Mouse (Mus musculus) midbrain, postnatal 0 days (tissue): ENCODE measurements around the gene Sh2d5. TPM values are rescaled to one million over a fixed set of nuclear protein-coding genes. Genes with fewer than 3 reads are reported as not detected.

Source experiments
- ATAC-seq: fragments of 200-750 bp; cut with Nextera tagmentation; 2 replicates; pipeline ENCODE4 v1.8.0; 2017; ENCODE audit warnings: moderate number of reproducible peaks, mild to moderate bottlenecking, moderate TSS enrichment, moderate library complexity; ENCODE audit not compliant: low FRiP score
- DNase-seq: peaks from one replicate; pipeline ENCODE4 v3.0.0-alpha.2; 2015; ENCODE audit warnings: low spot score
- H3K27ac ChIP-seq: fragments of 300-500 bp; sonication (generic); 2 replicates; pipeline ENCODE4 v1.5.1; 2014; ENCODE audit warnings: low read depth, mild to moderate bottlenecking, low read length, mixed read lengths
- H3K27me3 ChIP-seq: fragments of 300-500 bp; sonication (generic); 2 replicates; pipeline ENCODE4 v1.6.1; 2014; ENCODE audit warnings: low read length, control low read depth, mixed read lengths; ENCODE audit not compliant: insufficient read depth
- H3K36me3 ChIP-seq: fragments of 300-500 bp; sonication (generic); 2 replicates; pipeline ENCODE4 v1.6.1; 2014; ENCODE audit warnings: low read length, control low read depth, mixed read lengths; ENCODE audit not compliant: insufficient read depth
- H3K4me1 ChIP-seq: fragments of 300-500 bp; sonication (generic); 2 replicates; pipeline ENCODE4 v1.6.1; 2014; ENCODE audit warnings: mild to moderate bottlenecking, control low read depth, antibody characterized with exemption, low read length, mixed read lengths; ENCODE audit not compliant: insufficient read depth
- H3K4me2 ChIP-seq: fragments of 300-500 bp; sonication (generic); 2 replicates; pipeline ENCODE4 v1.6.1; 2014; ENCODE audit warnings: low read depth, mild to moderate bottlenecking, low read length, mixed read lengths; ENCODE audit not compliant: poor library complexity, severe bottlenecking
- H3K4me3 ChIP-seq: fragments of 300-500 bp; sonication (generic); 2 replicates; pipeline ENCODE4 v1.5.1; 2014; ENCODE audit warnings: low read depth, mild to moderate bottlenecking, low read length, moderate library complexity
- H3K9ac ChIP-seq: fragments of 300-500 bp; sonication (generic); replicated peaks from 2 replicates; pipeline ENCODE4 v1.6.1; 2014; ENCODE audit warnings: mild to moderate bottlenecking, low read length, moderate library complexity, mixed read lengths; ENCODE audit not compliant: poor library complexity, severe bottlenecking
- H3K9me3 ChIP-seq: fragments of 300-500 bp; sonication (generic); 2 replicates; pipeline ENCODE4 v1.6.1; 2016; ENCODE audit warnings: low read length, control low read depth
- CTCF ChIP-seq: IDR thresholded peaks from 2 replicates; pipeline ENCODE4 v1.5.1; 2016; ENCODE audit warnings: antibody characterized with exemption, mild to moderate bottlenecking
- WGBS: fragments of 180-500 bp; shearing (Covaris S2); extraction: QIAGEN DNeasy Blood & Tissue Kit; methylation state at CpG from one replicate; pipeline ENCODE4 v1.1.7; 2014; 5-methylcytosine and 5-hydroxymethylcytosine counted together
- polyA plus RNA-seq: library from polyadenylated mRNA; unstranded; fragments of >200 nt; fragmentation: Nextera tagmentation; extraction: Ambion mirVana; gene quantifications from 2 replicates; pipeline ENCODE4 v1.2.1, GENCODE M21; 2015
- total RNA-seq: library from RNA; depleted of rRNA; stranded (reverse); fragments of >200 nt; gene quantifications from 2 replicates; pipeline ENCODE4 v1.2.3, GENCODE M21; 2014

Sh2d5 gene
- total and polyA plus RNA-seq, 2 experiments from 2014 or later, result 19.2 to 29.8 TPM

DNA sequence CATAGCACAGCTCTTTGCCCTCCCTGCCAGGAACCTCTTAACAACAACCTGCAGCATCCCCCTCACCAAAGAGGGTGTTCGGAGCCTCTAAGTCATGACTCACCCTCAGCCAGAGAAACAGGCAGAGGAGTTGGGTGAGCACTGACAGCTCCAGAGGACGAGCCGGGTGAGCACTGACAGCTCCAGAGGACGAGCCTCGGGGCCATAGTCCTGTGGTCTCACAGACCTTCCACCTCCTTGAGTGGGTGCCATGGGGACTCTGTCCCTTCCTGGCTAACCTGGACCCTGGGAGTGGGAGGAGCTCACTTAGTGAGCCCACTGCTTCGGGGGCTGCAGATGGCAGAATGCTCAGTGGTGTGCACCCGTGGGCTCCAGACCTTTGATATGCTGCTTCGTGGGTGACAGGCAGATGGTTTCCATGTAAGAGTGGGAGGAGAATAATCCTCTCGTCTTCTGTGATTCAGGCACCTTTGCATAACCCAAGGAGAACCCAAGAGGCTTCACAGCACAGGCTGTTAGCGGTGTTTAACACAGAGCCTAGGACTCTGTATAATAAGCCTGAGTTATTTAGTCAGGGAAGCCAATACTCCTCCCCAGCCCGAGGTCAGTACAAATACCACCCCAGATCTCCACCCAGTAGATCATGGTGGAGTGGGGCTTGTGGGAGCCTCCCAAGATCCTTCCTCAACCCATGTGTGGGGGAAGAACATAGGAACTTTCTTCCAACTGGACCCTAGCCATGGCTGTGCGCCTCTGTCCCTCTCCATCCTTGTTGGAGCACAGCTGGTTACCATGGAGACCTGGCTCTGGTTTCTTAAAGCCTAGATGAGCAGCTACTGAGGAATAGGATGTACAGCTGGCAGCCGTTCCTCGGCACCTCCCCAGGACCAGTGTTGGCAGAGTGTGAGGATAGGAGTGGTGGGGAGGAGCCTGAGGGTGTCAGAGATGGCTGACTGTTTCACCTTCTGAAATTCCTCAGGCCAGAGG, 22.1 kb downstream of the Sh2d5 start:
- ATAC-seq (no peak), DNase-seq (peak; percentile 71)
- H3K4me2 ChIP-seq, result no peak overlapping the region
- no peak overlapping the region for H3K27ac ChIP-seq
- no peaks in the 10 kb centered on the region for H3K27me3 ChIP-seq
- TF ChIP-seq CTCF, result no peak
- no peak overlapping the region for H3K4me3 ChIP-seq
- H3K4me1 ChIP-seq, result no peaks in the 10 kb centered on the region
- no peaks in the 10 kb centered on the region for H3K9me3 ChIP-seq
- no peak overlapping the region for H3K9ac ChIP-seq
- WGBS, result 59% methylated on average over 14 of the region's 14 CpGs
- no peaks in the 10 kb centered on the region for H3K36me3 ChIP-seq

DNA sequence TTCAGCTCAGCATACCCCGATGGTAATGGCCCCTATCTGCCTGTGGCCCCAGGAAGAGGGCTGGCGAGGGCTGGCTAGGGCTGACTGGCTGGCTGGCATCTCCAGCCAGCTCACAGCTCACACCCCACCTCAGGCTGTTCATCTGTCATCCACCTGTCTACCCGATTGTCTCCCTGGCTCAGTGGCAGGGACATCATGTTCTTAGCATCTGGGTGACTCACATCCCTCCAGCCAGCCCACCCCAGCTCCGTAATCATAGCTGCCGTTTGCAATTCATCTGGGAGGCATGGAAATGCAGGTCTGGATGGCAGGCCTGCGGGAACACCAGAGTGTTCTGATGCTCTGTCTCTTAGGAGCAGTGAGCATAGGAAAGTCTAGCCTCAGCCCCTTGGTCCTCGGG, 28.1 kb downstream of the Sh2d5 start:
- no peaks in the 10 kb centered on the region for H3K27me3 ChIP-seq
- ATAC-seq (no peak), DNase-seq (no peak)
- no peak for TF ChIP-seq CTCF
- WGBS, result 75% methylated on average over 7 of the region's 7 CpGs
- no peaks in the 10 kb centered on the region for H3K4me1 ChIP-seq
- no peak overlapping the region for H3K27ac ChIP-seq
- H3K4me2 ChIP-seq, result no peak overlapping the region
- no peak overlapping the region for H3K9ac ChIP-seq
- H3K9me3 ChIP-seq, result no peaks in the 10 kb centered on the region
- H3K36me3 ChIP-seq, result no peaks in the 10 kb centered on the region
- H3K4me3 ChIP-seq, result no peak overlapping the region

DNA sequence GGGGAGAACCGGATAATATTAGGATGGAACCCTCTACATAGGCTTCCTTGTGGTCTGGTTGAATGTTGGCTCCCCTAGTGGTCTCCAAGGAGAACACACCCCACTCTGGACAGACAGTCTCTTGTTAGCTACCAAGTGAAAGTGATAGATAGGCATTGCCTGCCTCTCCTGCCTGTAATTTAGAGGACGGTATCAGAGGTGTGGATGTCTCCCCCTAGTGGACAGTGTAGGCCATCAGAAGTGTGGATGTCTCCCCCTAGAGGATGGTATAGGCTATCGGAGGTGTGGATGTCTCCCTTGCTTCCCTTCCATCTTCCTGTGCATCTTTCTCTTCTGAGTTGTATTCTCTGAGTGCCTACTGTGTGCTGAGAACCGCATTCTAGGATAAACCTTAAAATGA, 32.6 kb downstream of the Sh2d5 start:
- Histone ChIP-seq H3K4me2 (no peak overlapping the region), H3K9me3 (no peaks in the 10 kb centered on the region), H3K4me3 (no peak overlapping the region), H3K9ac (no peak overlapping the region), H3K4me1 (no peaks in the 10 kb centered on the region), H3K36me3 (no peaks in the 10 kb centered on the region), H3K27ac (no peak overlapping the region), H3K27me3 (no peaks in the 10 kb centered on the region)
- TF ChIP-seq CTCF, result peak; percentile 99
- 24% methylated on average over 4 of the region's 4 CpGs for WGBS
- ATAC-seq, result peak; percentile 51; the same call in 1 of the 2 replicates
- DNase-seq, result peak; percentile 94

DNA sequence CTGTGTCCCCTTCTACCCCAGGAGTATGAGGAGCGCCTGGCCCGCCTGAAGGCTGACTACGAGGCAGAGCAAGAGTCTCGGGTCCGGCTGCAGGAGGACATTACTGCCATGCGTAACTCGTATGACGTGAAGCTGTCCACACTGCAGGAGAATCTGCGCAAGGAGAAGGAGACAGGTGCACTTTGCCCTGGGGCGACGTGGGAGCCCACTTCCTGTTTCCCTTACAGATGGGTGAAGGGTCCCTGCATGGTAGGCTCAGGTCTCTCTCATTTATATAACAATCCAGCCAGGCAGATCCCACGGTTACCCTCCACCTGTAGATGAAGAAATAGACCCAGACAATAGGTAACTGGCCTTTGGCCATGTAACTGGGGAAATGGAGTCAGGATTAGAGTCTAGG, 36.2 kb downstream of the Sh2d5 start:
- no peak overlapping the region for H3K4me3 ChIP-seq
- no peak overlapping the region for H3K27ac ChIP-seq
- no peaks in the 10 kb centered on the region for H3K27me3 ChIP-seq
- no peaks in the 10 kb centered on the region for H3K36me3 ChIP-seq
- no peak overlapping the region for H3K4me2 ChIP-seq
- TF ChIP-seq CTCF, result no peak
- no peaks in the 10 kb centered on the region for H3K9me3 ChIP-seq
- no peaks in the 10 kb centered on the region for H3K4me1 ChIP-seq
- ATAC-seq, result no peak
- WGBS, result 89% methylated on average over 12 of the region's 12 CpGs
- no peak overlapping the region for H3K9ac ChIP-seq
- DNase-seq, result no peak

DNA sequence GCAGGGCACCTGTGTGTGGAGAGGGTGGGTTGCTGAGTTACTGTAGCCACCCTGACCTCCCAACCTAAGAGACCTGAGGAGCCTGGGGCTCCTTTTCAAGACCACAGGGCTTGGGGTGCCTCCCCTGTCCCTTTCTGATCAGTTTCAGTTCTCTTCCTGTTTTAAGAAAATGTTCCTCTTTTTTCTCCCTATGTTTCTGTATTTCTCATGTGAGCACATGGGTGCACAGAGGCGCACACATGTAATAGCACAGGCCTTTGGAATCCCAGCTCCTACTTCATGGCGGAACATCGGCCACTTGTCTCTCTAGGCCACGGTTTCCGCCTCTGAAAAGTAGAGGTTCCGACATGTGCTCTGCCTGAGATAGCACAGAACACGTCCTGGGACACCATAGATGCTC, 38.5 kb downstream of the Sh2d5 start:
- H3K4me2 ChIP-seq, result no peak overlapping the region
- WGBS, result 84% methylated on average over 7 of the region's 7 CpGs

DNA sequence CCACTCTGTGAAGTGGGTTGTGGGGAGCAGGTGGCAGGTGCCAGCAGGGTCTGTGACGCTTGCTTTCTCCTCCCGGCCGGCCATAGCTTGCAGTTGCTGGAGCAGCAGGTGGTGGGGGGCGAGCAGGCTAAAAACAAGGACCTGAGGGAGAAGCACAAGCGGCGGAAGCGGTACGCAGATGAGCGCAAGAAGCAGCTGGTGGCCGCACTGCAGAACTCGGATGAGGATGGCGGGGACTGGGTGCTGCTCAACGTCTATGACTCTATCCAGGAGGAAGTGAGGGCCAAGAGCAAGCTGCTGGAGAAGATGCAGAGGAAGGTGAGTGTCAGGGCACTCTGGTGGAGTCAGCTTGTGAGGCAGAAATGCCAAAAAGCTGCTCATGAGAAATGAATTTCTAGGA, 41.8 kb downstream of the Sh2d5 start:
- no peaks in the 10 kb centered on the region for H3K9me3 ChIP-seq
- no peaks in the 10 kb centered on the region for H3K36me3 ChIP-seq
- TF ChIP-seq CTCF, result no peak
- H3K9ac ChIP-seq, result no peak overlapping the region
- 90% methylated on average over 13 of the region's 13 CpGs for WGBS
- no peak overlapping the region for H3K27ac ChIP-seq
- H3K4me1 ChIP-seq, result no peaks in the 10 kb centered on the region
- no peaks in the 10 kb centered on the region for H3K27me3 ChIP-seq
- DNase-seq (no peak), ATAC-seq (no peak)
- H3K4me2 ChIP-seq, result no peak overlapping the region
- H3K4me3 ChIP-seq, result no peak overlapping the region

More for the DNA sequence above, 38.5 kb downstream of the Sh2d5 start:
- DNase-seq (no peak), ATAC-seq (no peak)
- Histone ChIP-seq H3K4me3 (no peak overlapping the region), H3K27ac (no peak overlapping the region), H3K4me1 (no peaks in the 10 kb centered on the region), H3K27me3 (no peaks in the 10 kb centered on the region), H3K9ac (0 out of 2 replicates have a peak overlapping the region, but pooled peaks have one; percentile 13), H3K9me3 (no peaks in the 10 kb centered on the region), H3K36me3 (no peaks in the 10 kb centered on the region)
- no peak for TF ChIP-seq CTCF
